Mouse (Mus musculus) cortical plate, adult 2 months (tissue): ENCODE data around the gene Gm5662.
"Not testable (repeated sequence)": the region's sequence is repeated elsewhere in the genome, so short reads cannot be mapped to it uniquely, and the experiment has no call there.

Experiments used
- CTCF ChIP-seq: fragments of 200-500 bp; IDR thresholded peaks from 2 replicates; pipeline ENCODE4 v1.5.1; 2011; ENCODE audit warnings: mild to moderate bottlenecking, control low read depth, low read length; ENCODE audit not compliant: insufficient read depth; ENCODE audit errors: extremely low read depth
- POLR2A ChIP-seq: fragments of 200-500 bp; IDR thresholded peaks from 2 replicates; pipeline ENCODE4 v1.6.1; 2011; ENCODE audit warnings: mild to moderate bottlenecking, low read length, control low read depth; ENCODE audit not compliant: insufficient read depth; ENCODE audit errors: extremely low read depth

DNA sequence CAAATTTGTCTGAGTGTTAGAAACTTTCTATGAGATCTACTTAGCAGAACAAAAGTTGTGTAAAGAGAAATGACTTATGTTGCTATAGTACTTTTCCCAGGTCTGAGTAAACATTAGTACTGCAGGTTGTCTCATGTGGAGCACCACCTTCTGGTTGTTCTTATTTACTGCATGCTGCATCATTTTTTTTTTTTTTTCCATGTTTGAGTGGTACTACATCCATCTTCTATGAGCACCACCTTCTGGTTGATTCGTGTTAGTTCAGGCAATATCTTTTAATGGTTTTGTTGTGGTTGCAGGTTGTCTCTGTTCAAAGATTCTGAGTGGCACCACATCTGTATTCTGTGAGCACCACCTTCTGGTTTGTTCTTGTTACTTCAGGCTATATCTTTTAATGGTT lies 31.4 kb downstream of the Gm5662 start:
- TF ChIP-seq CTCF, POLR2A: not testable (repeated sequence)
